Mouse (Mus musculus): ENCODE data around the gene Aff3.

The Aff3 gene

GRCm38 (mm10) chr1:38310076-38310475, 354.7 kb downstream of the Aff3 start:
- DNase-seq = no peak

GRCm38 (mm10) chr1:38309341-38309740, 355.4 kb downstream of the Aff3 start:
- no peak for DNase-seq

- peak; percentile 10 for DNase-seq
These were observed 356.1 kb downstream of the Aff3 start for GRCm38 (mm10) chr1:38308705-38308996.

- peak; percentile 61 for DNase-seq
These were observed 356.7 kb downstream of the Aff3 start for GRCm38 (mm10) chr1:38307821-38308704.

- no peak for DNase-seq
These were observed 357.5 kb downstream of the Aff3 start for GRCm38 (mm10) chr1:38307234-38307633.

GRCm38 (mm10) chr1:38306146-38306545, 358.6 kb downstream of the Aff3 start:
- DNase-seq = no peak

GRCm38 (mm10) chr1:38304376-38304775, 360.4 kb downstream of the Aff3 start:
- DNase-seq = no peak

- DNase-seq = no peak
These were observed 366.5 kb downstream of the Aff3 start for GRCm38 (mm10) chr1:38298291-38298690.

- no peak for DNase-seq
These were observed 369.8 kb downstream of the Aff3 start for GRCm38 (mm10) chr1:38294906-38295305.

- DNase-seq = no peak
These were observed 370.4 kb downstream of the Aff3 start for GRCm38 (mm10) chr1:38294336-38294695.

GRCm38 (mm10) chr1:38293671-38294335, 371.0 kb downstream of the Aff3 start:
- no peak for DNase-seq

GRCm38 (mm10) chr1:38292851-38293250, 371.9 kb downstream of the Aff3 start:
- DNase-seq = no peak

- no peak for DNase-seq
These were observed 372.8 kb downstream of the Aff3 start for GRCm38 (mm10) chr1:38291915-38292314.

- no peak for DNase-seq
These were observed 373.3 kb downstream of the Aff3 start for GRCm38 (mm10) chr1:38291497-38291896.

GRCm38 (mm10) chr1:38290881-38291280, 373.9 kb downstream of the Aff3 start:
- DNase-seq = no peak

GRCm38 (mm10) chr1:38289891-38290290, 374.9 kb downstream of the Aff3 start:
- no peak for DNase-seq

GRCm38 (mm10) chr1:38288716-38289115, 376.0 kb downstream of the Aff3 start:
- no peak for DNase-seq

GRCm38 (mm10) chr1:38286551-38286950, 378.2 kb downstream of the Aff3 start:
- no peak for DNase-seq

- DNase-seq = no peak
These were observed 384.2 kb downstream of the Aff3 start for GRCm38 (mm10) chr1:38280549-38280948.

GRCm38 (mm10) chr1:38271312-38271711, 393.4 kb downstream of the Aff3 start:
- no peak for DNase-seq

GRCm38 (mm10) chr1:38268246-38269042, 396.3 kb downstream of the Aff3 start:
- no peak for DNase-seq

GRCm38 (mm10) chr1:38263251-38263650, 401.5 kb downstream of the Aff3 start:
- DNase-seq = no peak

- DNase-seq = peak; percentile 47
These were observed 402.2 kb downstream of the Aff3 start for GRCm38 (mm10) chr1:38262362-38263154.
